ENCODE assay signal across 7 mouse cellular contexts in genomic region chr11:98438331-98439158, GRCm38 (mm10). TPM values are rescaled to one million over a fixed set of nuclear protein-coding genes. Genes with fewer than 3 reads are reported as not detected.
DNase-seq lines count a peak whose midpoint lies in the region; ATAC-seq lines count a peak whose summit lies in the region.

Gene Mien1 (minus strand): TSS chr11:98438991.

- no peaks in the 10 kb centered on the region for H3K9me3 ChIP-seq in embryonic facial prominence, embryonic 11.5 days (replicated peaks; ENCODE audit: control insufficient read depth, low read length)
- no peaks in the 10 kb centered on the region for H3K9me3 ChIP-seq in limb, embryonic 11.5 days (ENCODE audit: control insufficient read depth, low read length)
- H3K9me3 ChIP-seq in midbrain, embryonic 14.5 days (ENCODE audit: control insufficient read depth, low read length), result no peaks in the 10 kb centered on the region

- H3K4me2 ChIP-seq in embryonic facial prominence, embryonic 11.5 days (ENCODE audit: low read depth, low read length), result peak within 1 kb of the TSS; percentile 82
- H3K4me2 ChIP-seq in limb, embryonic 11.5 days (ENCODE audit: low read depth, severe bottlenecking), result peak within 1 kb of the TSS; percentile 80
- peak within 1 kb of the TSS; percentile 83 for H3K4me2 ChIP-seq in midbrain, embryonic 14.5 days (ENCODE audit: low read length)

- ATAC-seq in embryonic facial prominence, embryonic 11.5 days (replicated peaks; ENCODE audit: insufficient number of reproducible peaks, low FRiP score, low TSS enrichment, low read depth), result peak; percentile 89
- ATAC-seq in limb, embryonic 11.5 days (ENCODE audit: insufficient number of reproducible peaks, low FRiP score, low TSS enrichment, low read depth), result peak; percentile 87
- ATAC-seq in midbrain, embryonic 14.5 days (ENCODE audit: low FRiP score, low TSS enrichment), result peak; percentile 83

- H3K4me3 ChIP-seq in embryonic facial prominence, embryonic 11.5 days (ENCODE audit: low read depth, low read length), result peak within 1 kb of the TSS; percentile 51
- H3K4me3 ChIP-seq in limb, embryonic 11.5 days (ENCODE audit: low read depth, low read length), result peak within 1 kb of the TSS; percentile 68
- H3K4me3 ChIP-seq in midbrain, embryonic 14.5 days (replicated peaks; ENCODE audit: low read depth, low read length), result peak within 1 kb of the TSS; percentile 77

- H3K4me1 ChIP-seq in embryonic facial prominence, embryonic 11.5 days (ENCODE audit: control insufficient read depth, insufficient read depth, low read length), result no peaks in the 10 kb centered on the region; the same call in 1 of the 2 replicates
- H3K4me1 ChIP-seq in limb, embryonic 11.5 days (ENCODE audit: control insufficient read depth, insufficient read depth, low read length), result no peaks in the 10 kb centered on the region
- 0 out of 2 replicates have a peak, but pooled peaks cover 6% of the 10 kb centered on the region for H3K4me1 ChIP-seq in midbrain, embryonic 14.5 days (ENCODE audit: control insufficient read depth, insufficient read depth, low read length)

- H3K27ac ChIP-seq in embryonic facial prominence, embryonic 11.5 days (replicated peaks; ENCODE audit: low read depth, low read length), result peak within 1 kb of the TSS; percentile 1; the same call in 1 of the 2 replicates
- H3K27ac ChIP-seq in limb, embryonic 11.5 days (replicated peaks; ENCODE audit: low read depth, low read length), result 0 out of 2 replicates have a peak within 1 kb of the TSS, but pooled peaks have one; percentile 30
- H3K27ac ChIP-seq in midbrain, embryonic 14.5 days (replicated peaks; ENCODE audit: low read depth, low read length), result peak within 1 kb of the TSS; percentile 67

- no peaks in the 10 kb centered on the region for H3K27me3 ChIP-seq in embryonic facial prominence, embryonic 11.5 days (ENCODE audit: control insufficient read depth, insufficient read depth, low read length)
- no peaks in the 10 kb centered on the region for H3K27me3 ChIP-seq in limb, embryonic 11.5 days (ENCODE audit: control insufficient read depth, insufficient read depth, low read length)
- no peaks in the 10 kb centered on the region for H3K27me3 ChIP-seq in midbrain, embryonic 14.5 days (ENCODE audit: control insufficient read depth, insufficient read depth, low read length)

- H3K9ac ChIP-seq in embryonic facial prominence, embryonic 11.5 days (replicated peaks; ENCODE audit: low read length), result peak within 1 kb of the TSS; percentile 40
- peak within 1 kb of the TSS; percentile 53 for H3K9ac ChIP-seq in limb, embryonic 11.5 days (ENCODE audit: low read length)
- peak within 1 kb of the TSS; percentile 60 for H3K9ac ChIP-seq in midbrain, embryonic 14.5 days (replicated peaks; ENCODE audit: low read length)

- DNase-seq in adrenal gland, postnatal 14 days, result peak; percentile 97
- DNase-seq in embryonic facial prominence, embryonic 11.5 days (ENCODE audit: low spot score), result peak; percentile 92
- peak; percentile 99 for DNase-seq in heart, adult 11 months
- DNase-seq in kidney, adult 18-20 months, result peak; percentile 99
- peak; percentile 98 for DNase-seq in limb, embryonic 11.5 days (ENCODE audit: low spot score)
- DNase-seq in midbrain, embryonic 14.5 days, result peak; percentile 97
- peak; percentile 88 to 98 for DNase-seq in spleen, adult 18-20 months

- H3K36me3 ChIP-seq in embryonic facial prominence, embryonic 11.5 days (replicated peaks; ENCODE audit: control insufficient read depth, insufficient read depth, low read depth, low read length), result no peaks in the 10 kb centered on the region; the same call in 1 of the 2 replicates
- peaks cover 3% of the 10 kb centered on the region; the same call in 1 of the 2 replicates for H3K36me3 ChIP-seq in limb, embryonic 11.5 days (ENCODE audit: control insufficient read depth, insufficient read depth, low read length)
- 0 out of 2 replicates have a peak, but pooled peaks cover 5% of the 10 kb centered on the region for H3K36me3 ChIP-seq in midbrain, embryonic 14.5 days (ENCODE audit: control insufficient read depth, insufficient read depth, low read length)

- WGBS in embryonic facial prominence, embryonic 11.5 days, result 4% methylated on average over 43 of the region's 43 CpGs
- 2% methylated on average over 43 of the region's 43 CpGs for WGBS in limb, embryonic 11.5 days
- 2% methylated on average over 43 of the region's 43 CpGs for WGBS in midbrain, embryonic 14.5 days

RNA-seq across cellular contexts. Expression of gene Mien1, which starts in this region (rescaled TPM):
- total RNA-seq in adrenal gland, postnatal 14 days (2021), result 70.4 and 74.3 TPM in 2 replicates
- 89.3 and 95.6 TPM in 2 replicates for polyA plus RNA-seq in embryonic facial prominence, embryonic 11.5 days (2014; fragmentation: Nextera tagmentation; extraction: Ambion mirVana)
- 75.4 and 78.3 TPM in 2 replicates for polyA plus RNA-seq in limb, embryonic 11.5 days (2014; fragmentation: Nextera tagmentation; extraction: Ambion mirVana)
- 225 and 280 TPM in 2 replicates for polyA plus RNA-seq in midbrain, embryonic 14.5 days (2014; fragmentation: Nextera tagmentation; extraction: Ambion mirVana)

Comparison
In these comparisons a context has a peak if more than half of its experiments do, and no peak if none do; other contexts are left out.
1. Peak in every context shown above with its lines: DNase-seq, ATAC-seq, H3K4me3 ChIP-seq and H3K27ac ChIP-seq.
2. H3K27ac ChIP-seq: peak in every context shown above with its lines; median percentile 67 in midbrain, embryonic 14.5 days; 30 in limb, embryonic 11.5 days; 1 in embryonic facial prominence, embryonic 11.5 days.